Mouse (Mus musculus) MEL (cell line): ENCODE measurements around the gene Cdk14. TPM values are rescaled to one million over a fixed set of nuclear protein-coding genes. Genes with fewer than 3 reads are reported as not detected.

Experiments
- DNase-seq: peaks from one replicate; pipeline ENCODE4 v3.0.0; 2011; ENCODE audit warnings: low read depth, low spot score
- H3K27ac ChIP-seq: 2 replicates; pipeline ENCODE4 v1.5.1; 2012; ENCODE audit warnings: low read depth, mild to moderate bottlenecking, control low read depth, low read length, moderate library complexity; ENCODE audit not compliant: control insufficient read depth
- H3K27me3 ChIP-seq, 2 experiments: fragments of 150-350 bp in 1 of 2; sonication (generic) in 1 of 2; 2 replicates each; pipeline ENCODE4 v1.6.1; 2012; ENCODE audit warnings: low read length in 2 of 2, mild to moderate bottlenecking in 2 of 2, improper control_type of control experiment in 1 of 2, moderate library complexity in 1 of 2; ENCODE audit not compliant: insufficient read depth in 2 of 2, control insufficient read depth in 1 of 2
- H3K36me3 ChIP-seq, 2 experiments: 2 replicates each; pipeline ENCODE4 v1.6.1; 2012 to 2014; ENCODE audit warnings: low read length in 2 of 2, improper control_type of control experiment in 1 of 2, inconsistent platforms in 1 of 2, mild to moderate bottlenecking in 1 of 2; ENCODE audit not compliant: insufficient read depth in 2 of 2, control insufficient read depth in 1 of 2
- H3K4me1 ChIP-seq, 2 experiments: fragments of 150-350 bp in 1 of 2; sonication (generic) in 1 of 2; 2 replicates each; pipeline ENCODE4 v1.6.1; 2012; ENCODE audit warnings: low read length in 2 of 2, improper control_type of control experiment in 1 of 2, mild to moderate bottlenecking in 1 of 2; ENCODE audit not compliant: insufficient read depth in 2 of 2, control insufficient read depth in 1 of 2
- H3K4me3 ChIP-seq, 2 experiments: fragments of 150-350 bp in 1 of 2; sonication (generic) in 1 of 2; 2 replicates each; pipeline ENCODE4 v1.5.1; 2012; ENCODE audit warnings: low read depth in 2 of 2, low read length in 2 of 2, mild to moderate bottlenecking in 2 of 2, moderate library complexity in 2 of 2, control low read depth in 1 of 2, improper control_type of control experiment in 1 of 2; ENCODE audit not compliant: control insufficient read depth in 1 of 2, insufficient read depth in 1 of 2
- H3K79me2 ChIP-seq: 2 replicates; pipeline ENCODE4 v1.6.1; 2012; ENCODE audit warnings: mild to moderate bottlenecking, low read length, moderate library complexity; ENCODE audit not compliant: control insufficient read depth, poor library complexity, insufficient read depth
- H3K9ac ChIP-seq: 2 replicates; pipeline ENCODE4 v1.6.1; 2012; ENCODE audit warnings: low read depth, mild to moderate bottlenecking, control low read depth, low read length, moderate library complexity; ENCODE audit not compliant: control insufficient read depth, poor library complexity, severe bottlenecking
- H3K9me3 ChIP-seq: fragments of 150-350 bp; sonication (generic); replicated peaks from 2 replicates; pipeline ENCODE4 v1.6.1; 2012; ENCODE audit warnings: mild to moderate bottlenecking, low read length, improper control_type of control experiment, moderate library complexity; ENCODE audit not compliant: insufficient read depth
- BHLHE40 ChIP-seq: IDR thresholded peaks from 2 replicates; pipeline ENCODE4 v1.6.1; 2012; ENCODE audit warnings: low read depth, mild to moderate bottlenecking, inconsistent platforms, low read length, improper control_type of control experiment, borderline replicate concordance
- CHD1 ChIP-seq: IDR thresholded peaks from 2 replicates; pipeline ENCODE4 v1.6.1; 2012; ENCODE audit warnings: low read depth, mild to moderate bottlenecking, inconsistent platforms, low read length, improper control_type of control experiment
- CHD2 ChIP-seq: IDR thresholded peaks from 2 replicates; pipeline ENCODE4 v1.6.1; 2011; ENCODE audit warnings: low read length, improper control_type of control experiment
- ELF1 ChIP-seq: IDR thresholded peaks from 2 replicates; pipeline ENCODE4 v1.6.1; 2014; ENCODE audit warnings: low read depth, mild to moderate bottlenecking, inconsistent platforms, low read length, improper control_type of control experiment, moderate library complexity
- EP300 ChIP-seq, 2 experiments: IDR thresholded peaks; 2 replicates each; pipeline ENCODE4 v1.6.1; 2011; ENCODE audit warnings: improper control_type of control experiment in 2 of 2, low read length in 2 of 2, low read depth in 1 of 2, mild to moderate bottlenecking in 1 of 2
- HCFC1 ChIP-seq: IDR thresholded peaks from 2 replicates; pipeline ENCODE4 v1.6.1; 2012; ENCODE audit warnings: low read depth, mild to moderate bottlenecking, inconsistent platforms, low read length, improper control_type of control experiment, moderate library complexity
- MAFK ChIP-seq: IDR thresholded peaks from 2 replicates; pipeline ENCODE4 v1.6.1; 2011; ENCODE audit warnings: low read depth, mild to moderate bottlenecking, low read length, improper control_type of control experiment, borderline replicate concordance
- MAX ChIP-seq: IDR thresholded peaks from 2 replicates; pipeline ENCODE4 v1.6.1; 2011; ENCODE audit warnings: low read length, improper control_type of control experiment
- MXI1 ChIP-seq: IDR thresholded peaks from 2 replicates; pipeline ENCODE4 v1.6.1; 2011; ENCODE audit warnings: mild to moderate bottlenecking, low read depth, low read length, improper control_type of control experiment
- MYB ChIP-seq: IDR thresholded peaks from 2 replicates; pipeline ENCODE4 v1.6.1; 2011; ENCODE audit warnings: mild to moderate bottlenecking, low read depth, low read length, improper control_type of control experiment
- POLR2A ChIP-seq, 2 experiments: IDR thresholded peaks; 2 replicates each; pipeline ENCODE4 v1.6.1; 2011 to 2012; ENCODE audit warnings: low read length in 2 of 2, mild to moderate bottlenecking in 2 of 2, control low read depth in 1 of 2, improper control_type of control experiment in 1 of 2, low read depth in 1 of 2, moderate library complexity in 1 of 2; ENCODE audit not compliant: control insufficient read depth in 1 of 2, insufficient read depth in 1 of 2, poor library complexity in 1 of 2
- RAD21 ChIP-seq: IDR thresholded peaks from 2 replicates; pipeline ENCODE4 v1.6.1; 2011; ENCODE audit warnings: mild to moderate bottlenecking, low read depth, low read length, improper control_type of control experiment
- RCOR1 ChIP-seq: IDR thresholded peaks from 2 replicates; pipeline ENCODE4 v1.6.1; 2012; ENCODE audit warnings: low read depth, mild to moderate bottlenecking, inconsistent platforms, low read length, improper control_type of control experiment
- TAL1 ChIP-seq: IDR thresholded peaks from 2 replicates; pipeline ENCODE4 v1.6.1; 2012; ENCODE audit warnings: mild to moderate bottlenecking, inconsistent platforms, low read length, moderate library complexity, mixed read lengths
- TBP ChIP-seq: IDR thresholded peaks from 2 replicates; pipeline ENCODE4 v1.8.0; 2011; ENCODE audit warnings: low read depth, low read length, improper control_type of control experiment
- UBTF ChIP-seq: IDR thresholded peaks from 2 replicates; pipeline ENCODE4 v1.6.1; 2012; ENCODE audit warnings: low read depth, mild to moderate bottlenecking, inconsistent platforms, low read length, improper control_type of control experiment, moderate library complexity, borderline replicate concordance; ENCODE audit not compliant: insufficient read depth
- ZC3H11A ChIP-seq: IDR thresholded peaks from 2 replicates; pipeline ENCODE4 v1.6.1; 2012; ENCODE audit warnings: low read depth, mild to moderate bottlenecking, inconsistent platforms, low read length, improper control_type of control experiment
- ZKSCAN1 ChIP-seq: IDR thresholded peaks from 2 replicates; pipeline ENCODE4 v1.6.1; 2012; ENCODE audit warnings: low read depth, mild to moderate bottlenecking, inconsistent platforms, low read length, improper control_type of control experiment, moderate library complexity
- ZMIZ1 ChIP-seq: IDR thresholded peaks from 2 replicates; pipeline ENCODE4 v1.6.1; 2012; ENCODE audit warnings: low read depth, mild to moderate bottlenecking, inconsistent platforms, low read length, improper control_type of control experiment, moderate library complexity
- polyA plus RNA-seq, 2 experiments: library from polyadenylated mRNA; stranded (reverse) in 1 of 2; unstranded in 1 of 2; fragments of >175 nt in 1 of 2; fragments of >200 nt in 1 of 2; gene quantifications; 2 replicates each; pipeline versions ENCODE4 v1.2.1 to v1.2.4; 2012; ENCODE audit warnings: low replicate concordance in 2 of 2, low read depth in 1 of 2; ENCODE audit not compliant: insufficient read length in 2 of 2, insufficient read depth in 1 of 2, missing spikeins in 1 of 2
- total RNA-seq: library from RNA; depleted of rRNA; stranded (reverse); fragments of 300-350 nt; gene quantifications from 2 replicates; pipeline ENCODE4 v1.2.3, GENCODE M21; 2012

The Cdk14 gene
- total and polyA plus RNA-seq, 3 experiments, result not detected

DNA sequence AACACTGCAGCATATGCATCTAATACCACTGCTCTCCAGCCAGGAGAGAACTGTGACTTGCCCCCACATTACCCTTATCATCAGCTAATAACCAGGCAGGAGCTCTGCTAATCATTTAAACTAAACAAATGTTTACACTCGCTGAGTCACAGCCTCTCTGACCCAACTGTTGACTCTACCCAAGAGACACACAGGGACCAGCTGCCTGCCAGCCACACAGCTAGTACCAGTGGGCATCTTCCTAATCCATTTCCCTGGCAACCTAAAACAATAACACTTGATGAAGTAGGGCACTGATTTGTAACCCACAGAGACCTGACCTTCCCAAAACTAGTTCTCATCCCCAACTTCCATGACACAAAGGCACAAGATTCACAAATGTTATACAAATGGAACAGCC lies 119.8 kb downstream of the Cdk14 start:
- H3K4me1 ChIP-seq, result no peaks in the 10 kb centered on the region
- no peaks in the 10 kb centered on the region for H3K79me2 ChIP-seq
- H3K4me3 ChIP-seq, result no peak overlapping the region
- no peak overlapping the region for H3K9ac ChIP-seq
- DNase-seq, result no peak
- no peaks in the 10 kb centered on the region for H3K9me3 ChIP-seq
- TF ChIP-seq CHD1 (no peak), RCOR1 (no peak), TAL1 (no peak)
- TF ChIP-seq, all 39 proteins: peak for 0
- Histone ChIP-seq H3K27ac (no peak overlapping the region), H3K27me3 (no peaks in the 10 kb centered on the region), H3K36me3 (no peaks in the 10 kb centered on the region)

DNA sequence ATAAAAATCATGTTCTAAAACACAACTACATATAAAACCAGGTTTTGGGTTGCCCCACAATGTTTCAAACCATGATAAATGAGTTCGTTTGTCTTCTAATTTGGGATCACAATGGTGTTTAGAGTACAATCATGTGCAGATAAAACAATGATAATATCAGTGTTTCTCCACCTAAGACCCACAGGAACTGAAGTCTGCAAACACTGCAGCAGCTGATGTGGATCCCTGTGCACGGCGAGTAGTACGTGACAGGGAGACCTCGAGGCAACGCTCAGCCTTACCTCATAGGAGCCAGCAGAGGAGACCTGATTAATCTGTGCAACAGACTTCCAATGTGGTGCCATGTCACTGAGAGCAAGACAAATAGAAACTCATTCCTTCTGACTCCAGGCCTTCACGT lies 122.9 kb downstream of the Cdk14 start:
- DNase-seq, result no peak
- no peaks in the 10 kb centered on the region for H3K9me3 ChIP-seq
- no peaks in the 10 kb centered on the region for H3K27me3 ChIP-seq
- no peak overlapping the region for H3K9ac ChIP-seq
- H3K27ac ChIP-seq, result no peak overlapping the region
- H3K4me3 ChIP-seq, result no peak overlapping the region
- no peaks in the 10 kb centered on the region for H3K36me3 ChIP-seq
- TF ChIP-seq MAFK (no peak), ZC3H11A (no peak), HCFC1 (no peak), ELF1 (no peak), POLR2A (IDR thresholded peaks at IDR 0.05; ENCODE audit: control insufficient read depth in 1 of 2, insufficient read depth in 1 of 2, low read depth in 1 of 2, low read length in 2 of 2, poor library complexity in 1 of 2) (no peak), UBTF (no peak), MAX (no peak), ZKSCAN1 (no peak)
- no peaks in the 10 kb centered on the region for H3K79me2 ChIP-seq
- H3K4me1 ChIP-seq, result no peaks in the 10 kb centered on the region

DNA sequence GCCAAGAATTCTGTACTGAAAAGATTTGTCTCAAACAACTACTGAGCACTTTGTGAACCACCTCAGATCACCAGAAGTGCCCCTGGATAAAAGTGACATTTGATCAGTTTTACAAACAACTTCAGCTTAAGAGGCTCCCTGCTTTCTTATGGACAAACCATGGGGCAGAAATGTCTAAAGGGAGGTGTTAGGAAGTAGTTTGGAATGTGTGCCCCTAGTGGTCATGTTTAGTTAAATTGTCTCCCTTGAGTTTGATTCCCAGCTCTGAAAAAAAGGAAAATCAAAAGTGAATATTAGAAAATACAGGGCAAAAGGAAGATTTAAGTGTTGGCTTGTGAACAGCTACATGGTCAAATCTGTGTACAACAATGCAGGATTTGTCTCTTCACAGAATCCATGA lies 123.3 kb downstream of the Cdk14 start:
- DNase-seq, result no peak
- no peak overlapping the region for H3K27ac ChIP-seq
- no peaks in the 10 kb centered on the region for H3K9me3 ChIP-seq
- no peak overlapping the region for H3K4me3 ChIP-seq
- no peaks in the 10 kb centered on the region for H3K79me2 ChIP-seq
- H3K27me3 ChIP-seq, result no peaks in the 10 kb centered on the region
- H3K4me1 ChIP-seq, result no peaks in the 10 kb centered on the region
- H3K36me3 ChIP-seq, result no peaks in the 10 kb centered on the region
- TF ChIP-seq POLR2A (IDR thresholded peaks at IDR 0.05; ENCODE audit: control insufficient read depth in 1 of 2, insufficient read depth in 1 of 2, low read depth in 1 of 2, low read length in 2 of 2, poor library complexity in 1 of 2) (no peak), TBP (no peak), HCFC1 (no peak), MYB (no peak), RCOR1 (no peak), ELF1 (no peak), UBTF (no peak), ZMIZ1 (no peak), CHD2 (no peak), MXI1 (no peak), EP300 (IDR thresholded peaks at IDR 0.05; ENCODE audit: low read depth in 1 of 2, low read length in 2 of 2) (no peak), BHLHE40 (no peak), RAD21 (no peak), MAFK (no peak)
- no peak overlapping the region for H3K9ac ChIP-seq
